8 mouse cellular contexts compared by ENCODE assay signal in the genomic region with DNA sequence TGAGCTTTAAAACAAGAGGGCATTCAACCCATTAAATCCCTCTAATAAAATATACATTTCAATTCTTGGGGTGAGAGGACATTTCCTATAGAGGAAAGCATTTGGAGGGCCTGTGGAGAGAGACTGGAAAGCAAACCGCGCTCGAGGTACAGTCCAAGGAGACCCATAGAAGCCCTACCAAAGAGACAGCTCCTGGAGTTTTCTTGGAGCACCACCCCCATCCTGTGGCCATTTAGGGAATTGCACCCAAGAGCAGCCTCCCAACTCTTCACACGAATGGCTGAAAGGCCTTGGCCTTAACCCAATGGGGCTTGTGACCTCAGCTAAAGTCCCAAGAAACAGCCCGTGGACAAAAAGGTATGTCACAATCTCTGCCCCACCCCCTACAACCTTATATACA. TPM values are rescaled to one million over a fixed set of nuclear protein-coding genes. Genes with fewer than 3 reads are reported as not detected.
DNase-seq lines count a peak whose midpoint lies in the region; ATAC-seq lines count a peak whose summit lies in the region.

No protein-coding gene starts in this region.

- H3K9me3 ChIP-seq in hindbrain, embryonic 12.5 days (replicated peaks) = no peaks in the 10 kb centered on the region

- H3K36me3 ChIP-seq in hindbrain, embryonic 12.5 days = no peaks in the 10 kb centered on the region

- WGBS in hindbrain, embryonic 12.5 days = 5% methylated on average over 5 of the region's 5 CpGs

- H3K27me3 ChIP-seq in hindbrain, embryonic 12.5 days = peaks cover 9% of the 10 kb centered on the region

- H3K4me1 ChIP-seq in hindbrain, embryonic 12.5 days = no peaks in the 10 kb centered on the region; the same call in 1 of the 2 replicates

- H3K4me2 ChIP-seq in hindbrain, embryonic 12.5 days (replicated peaks) = no peak overlapping the region

- H3K9ac ChIP-seq in hindbrain, embryonic 12.5 days = no peak overlapping the region

- H3K27ac ChIP-seq in hindbrain, embryonic 12.5 days = no peak overlapping the region

- DNase-seq in NIH3T3 (ENCODE audit: low read depth) = peak; percentile 93
- DNase-seq in cerebellum, adult 9-10 months = peak; percentile 91
- DNase-seq in frontal cortex, adult 2 months (ENCODE audit: extremely low spot score in 1 of 2, low spot score in 1 of 2) = peak; percentile 78 to 97
- DNase-seq in layer of hippocampus, adult 9-11 months = peak; percentile 78
- DNase-seq in lung, postnatal 14 days = peak; percentile 91
- peak; percentile 95 for DNase-seq in retina, embryonic 14.5 days (ENCODE audit: low spot score)
- peak; percentile 86 for DNase-seq in thymus, postnatal 25 days

- peak; percentile 35; the same call in 1 of the 2 replicates for ATAC-seq in hindbrain, embryonic 12.5 days (ENCODE audit: low FRiP score)

- no peak overlapping the region for H3K4me3 ChIP-seq in hindbrain, embryonic 12.5 days

RNA-seq across cellular contexts. Expression of a gene that starts 6.3 kb away (rescaled TPM):
- polyA plus RNA-seq in frontal cortex, adult 2 months (2012; rRNA removed) = not detected in 2 replicates
- 0.36 TPM in 1 of 2 replicates, not detected in the other for polyA plus RNA-seq in hindbrain, embryonic 12.5 days (2016; fragmentation: Nextera tagmentation; extraction: Ambion mirVana)

RNA-seq across cellular contexts. Expression of a gene that starts 10.0 kb away (rescaled TPM):
- polyA plus RNA-seq in frontal cortex, adult 2 months (2012; rRNA removed) = 0.64 and 0.74 TPM in 2 replicates
- 14.7 and 14.9 TPM in 2 replicates for polyA plus RNA-seq in hindbrain, embryonic 12.5 days (2016; fragmentation: Nextera tagmentation; extraction: Ambion mirVana)

RNA-seq across cellular contexts. Expression of a gene that starts 13.5 kb away (rescaled TPM):
- polyA plus RNA-seq in frontal cortex, adult 2 months (2012; rRNA removed) = 79.5 and 90.3 TPM in 2 replicates
- polyA plus RNA-seq in hindbrain, embryonic 12.5 days (2016; fragmentation: Nextera tagmentation; extraction: Ambion mirVana) = 135 and 137 TPM in 2 replicates

RNA-seq across cellular contexts. Expression of a gene that starts 28.9 kb away (rescaled TPM):
- 13.7 and 14.4 TPM in 2 replicates for polyA plus RNA-seq in frontal cortex, adult 2 months (2012; rRNA removed)
- polyA plus RNA-seq in hindbrain, embryonic 12.5 days (2016; fragmentation: Nextera tagmentation; extraction: Ambion mirVana) = 28.0 and 28.3 TPM in 2 replicates

RNA-seq across cellular contexts. Expression of a gene that starts 44.4 kb away (rescaled TPM):
- polyA plus RNA-seq in frontal cortex, adult 2 months (2012; rRNA removed) = 28.5 and 39.4 TPM in 2 replicates
- polyA plus RNA-seq in hindbrain, embryonic 12.5 days (2016; fragmentation: Nextera tagmentation; extraction: Ambion mirVana) = 0.30 and 0.33 TPM in 2 replicates
